Mouse (Mus musculus): Measurements from ENCODE around the gene Amot.

Gene Amot

GRCm38 (mm10) chrX:145504717-145505415 is at the start of gene Amot:
Gene Amot, minus strand, starts transcription at chrX:145505181.
- DNase-seq (ENCODE audit: low spot score), result peak; percentile 18

GRCm38 (mm10) chrX:145545060-145545459 is 40.1 kb upstream of the Amot start:
- no peak for DNase-seq (ENCODE audit: low spot score)

DNA sequence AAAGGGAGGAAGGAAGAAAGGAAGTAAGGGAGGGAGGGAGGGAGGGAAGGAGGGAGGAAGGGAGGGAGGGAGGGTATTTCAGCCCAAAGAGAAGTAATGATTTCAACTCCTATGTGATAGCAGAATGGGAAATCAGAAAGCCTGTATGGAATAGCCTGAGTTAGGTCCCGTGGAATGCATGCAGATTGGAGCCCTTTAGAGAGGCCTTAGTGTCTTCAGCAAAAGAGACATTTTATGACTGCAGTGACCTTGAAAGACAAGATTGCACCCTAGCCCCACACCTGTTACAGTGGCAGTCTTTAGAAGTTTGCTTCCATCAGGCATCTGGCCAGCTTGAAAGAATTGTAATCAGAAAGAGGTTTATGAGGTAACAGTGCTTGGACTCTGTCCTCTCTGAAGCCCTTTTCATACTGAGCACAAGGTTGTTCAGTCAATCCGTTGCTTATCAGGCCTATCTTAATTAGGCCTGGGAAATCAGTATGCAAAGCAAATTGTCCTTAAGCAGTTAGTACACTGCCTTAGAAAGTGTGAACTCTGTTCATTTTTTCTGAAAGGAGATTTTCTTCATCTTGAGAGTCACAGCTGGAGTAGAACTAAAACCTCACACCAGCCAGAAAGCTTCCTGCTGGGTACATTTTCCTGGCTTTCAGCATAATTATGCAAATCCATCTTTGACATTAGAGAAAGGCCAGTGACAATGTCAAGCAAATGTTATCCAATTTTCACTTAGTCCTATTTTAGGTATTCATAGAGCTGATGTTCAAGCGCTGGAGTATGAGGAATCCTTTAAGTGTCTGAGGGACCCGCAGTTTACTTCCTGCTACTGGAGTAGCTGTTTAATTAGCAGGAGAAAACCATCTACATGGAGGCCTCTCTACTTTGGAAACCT is 38.9 kb upstream of the Amot start:
- DNase-seq (ENCODE audit: low spot score), result no peak

DNA sequence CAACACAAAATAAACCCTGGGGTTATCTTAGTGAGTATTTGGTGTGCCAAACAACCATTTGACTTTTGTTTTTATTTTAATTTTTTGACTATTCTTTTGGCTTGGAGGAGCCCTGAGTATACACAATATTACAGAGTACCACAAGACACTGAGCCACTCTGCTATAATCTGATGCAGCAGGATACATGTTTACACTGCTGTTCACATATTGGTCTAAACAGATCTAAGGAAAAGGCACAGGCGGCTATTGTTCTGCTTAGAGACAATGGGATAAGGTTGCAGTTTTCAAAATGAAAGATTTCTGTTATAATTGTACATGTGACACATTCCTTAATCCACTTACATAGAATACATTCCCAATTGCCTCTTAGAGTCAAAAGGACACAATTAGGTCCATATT is 36.1 kb upstream of the Amot start:
- DNase-seq (ENCODE audit: low spot score), result no peak

DNA sequence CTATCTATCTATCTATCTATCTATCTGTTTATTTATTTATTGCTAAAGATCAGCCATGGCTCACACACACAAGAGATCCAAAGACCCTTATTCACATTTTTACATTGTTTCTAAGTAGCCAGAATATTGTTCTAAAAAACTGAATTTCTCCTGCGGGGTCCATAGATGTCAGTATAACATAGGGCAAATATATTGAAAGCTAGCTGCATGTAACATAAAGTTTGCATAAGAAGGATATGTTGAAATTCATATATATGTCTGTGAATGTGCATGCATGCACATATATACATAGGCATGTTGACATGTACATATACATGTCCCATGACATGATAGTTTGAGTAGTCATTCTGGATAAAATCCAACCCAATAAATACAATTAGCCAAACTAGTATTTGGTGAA is 35.3 kb upstream of the Amot start:
- DNase-seq (ENCODE audit: low spot score), result no peak

DNA sequence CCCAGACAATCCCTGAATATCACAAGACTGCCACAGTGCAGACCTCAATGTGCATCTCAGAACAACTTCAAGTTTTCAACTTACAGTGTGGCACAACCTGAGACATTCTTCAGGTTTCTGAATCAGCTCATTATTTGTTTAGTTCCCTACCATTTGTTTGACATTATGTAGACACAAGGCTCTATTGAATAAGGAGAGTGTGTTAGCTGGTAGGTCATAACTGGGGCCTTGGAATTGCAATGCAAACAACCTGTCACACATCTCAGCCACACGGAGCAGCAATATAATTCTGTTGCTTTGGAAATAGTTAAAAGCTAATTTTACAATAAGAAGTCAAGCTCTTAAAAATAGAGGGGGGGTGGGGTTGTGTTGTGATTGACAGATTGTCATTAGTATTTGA is 24.6 kb upstream of the Amot start:
- DNase-seq (ENCODE audit: low spot score), result no peak

DNA sequence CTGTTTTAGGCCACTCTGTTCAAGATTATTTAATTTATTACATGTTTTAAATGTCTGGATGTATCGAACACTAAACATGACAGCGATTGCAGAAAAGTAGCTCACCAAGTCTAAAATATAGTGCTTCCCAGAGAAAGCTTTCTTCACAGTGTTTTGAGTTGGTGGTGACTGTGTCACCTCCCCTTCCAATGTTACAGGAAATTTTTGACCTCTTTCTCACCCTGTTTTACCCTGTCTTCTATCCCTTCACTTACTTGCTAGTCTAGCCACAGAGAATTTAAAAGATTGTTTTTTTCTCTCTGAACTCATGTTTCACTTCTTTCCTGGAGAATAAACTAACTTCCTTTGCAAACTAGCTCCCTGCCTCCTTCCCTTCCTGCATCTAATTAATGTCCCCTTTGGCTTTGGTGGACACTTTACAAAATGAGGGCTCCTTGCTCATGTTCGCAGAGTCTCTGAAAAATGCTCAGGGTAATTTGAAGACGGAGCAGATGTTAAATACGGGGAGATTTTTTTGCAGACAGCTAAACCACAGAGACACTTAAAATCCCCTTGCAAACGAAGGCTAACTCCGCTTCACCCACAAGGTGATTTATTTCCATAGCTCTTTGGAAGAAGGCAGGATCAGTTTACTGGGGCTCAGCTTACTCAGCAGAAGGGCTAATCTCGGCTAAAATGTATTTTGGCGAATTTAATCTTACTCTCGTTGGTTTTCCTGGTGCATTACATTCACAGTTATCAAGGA is 11.5 kb upstream of the Amot start:
- no peak for DNase-seq (ENCODE audit: low spot score)

GRCm38 (mm10) chrX:145515498-145516158 is 10.6 kb upstream of the Amot start:
- DNase-seq (ENCODE audit: low spot score), result no peak

DNA sequence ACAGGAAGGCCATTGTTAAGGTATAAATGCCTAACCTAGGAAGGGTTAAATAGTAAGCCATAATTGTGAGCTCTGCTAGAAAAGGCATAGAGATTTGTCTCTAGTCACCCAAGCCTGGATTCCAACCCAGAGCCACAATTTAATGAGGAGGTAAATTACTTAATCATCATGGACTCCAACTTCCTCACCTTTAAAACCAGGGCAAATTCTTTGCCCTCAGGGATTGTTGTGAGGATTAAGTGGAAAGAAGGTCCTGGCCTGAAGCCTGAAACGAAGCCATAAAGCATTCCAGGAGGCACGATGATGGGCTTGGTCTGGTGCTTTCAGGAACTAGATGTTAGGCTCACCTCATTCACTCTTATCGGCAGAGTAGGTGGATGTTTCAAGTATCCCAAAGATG is 5.7 kb upstream of the Amot start:
- DNase-seq (ENCODE audit: low spot score), result no peak

- DNase-seq (ENCODE audit: low spot score), result no peak
These were observed 648 bp upstream of the Amot start for GRCm38 (mm10) chrX:145505457-145506201.

DNA sequence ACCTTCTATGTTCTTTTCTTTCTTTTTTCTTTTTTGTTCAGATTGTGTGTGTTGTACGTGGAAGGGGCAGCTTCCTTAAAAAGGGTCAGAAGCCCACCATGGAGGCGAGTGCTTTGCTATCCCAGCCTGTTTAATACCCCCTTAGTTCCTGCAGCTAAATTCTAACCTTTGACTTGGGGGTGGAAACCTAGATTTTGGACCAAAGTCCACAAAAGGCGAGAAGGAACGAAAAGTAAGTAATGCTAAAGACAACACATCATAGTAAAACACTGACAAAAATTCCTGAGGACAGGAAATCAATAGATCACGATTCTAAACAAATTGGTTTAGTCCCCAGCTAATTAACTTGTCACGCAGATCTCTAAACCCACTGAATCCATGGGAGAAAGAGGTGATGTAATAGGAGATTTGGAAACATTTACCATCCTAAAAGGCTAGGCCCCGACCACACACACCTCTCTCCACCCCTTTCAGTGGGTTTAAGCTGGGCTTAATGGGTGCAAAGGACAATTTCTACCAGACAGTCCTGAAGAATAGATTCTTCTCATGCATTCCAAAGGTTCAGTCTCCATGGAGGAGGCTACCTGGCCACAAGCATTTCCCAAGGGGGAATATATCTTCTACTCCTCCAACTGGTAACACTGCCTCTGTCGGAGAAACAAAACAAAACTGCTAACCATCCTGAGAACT is 3.2 kb downstream of the Amot start:
- DNase-seq (ENCODE audit: low spot score), result no peak

- DNase-seq (ENCODE audit: low spot score), result no peak
These were observed 5.9 kb downstream of the Amot start for GRCm38 (mm10) chrX:145499101-145499500.

- DNase-seq (ENCODE audit: low spot score), result no peak
These were observed 6.3 kb downstream of the Amot start for GRCm38 (mm10) chrX:145498691-145499090.

DNA sequence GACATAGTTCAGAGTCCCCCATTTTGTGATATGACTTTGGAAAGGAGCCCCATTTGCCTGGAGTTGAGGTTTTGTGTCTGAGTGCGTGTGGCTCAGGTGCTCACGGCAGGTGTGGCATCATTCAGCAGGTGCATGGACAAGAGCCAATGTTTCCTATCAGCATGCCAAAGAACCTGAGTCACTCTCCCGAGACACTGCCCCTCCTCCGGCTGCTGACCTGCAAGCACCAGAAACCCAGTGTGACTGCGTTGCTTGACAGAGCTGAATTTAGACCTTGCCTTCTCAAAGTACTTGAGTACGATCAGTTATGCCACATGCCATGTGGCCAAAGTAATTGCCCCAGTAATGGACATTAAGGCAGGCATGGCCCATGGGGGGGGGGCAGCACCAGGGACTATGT is 7.5 kb downstream of the Amot start:
- DNase-seq (ENCODE audit: low spot score), result no peak

DNA sequence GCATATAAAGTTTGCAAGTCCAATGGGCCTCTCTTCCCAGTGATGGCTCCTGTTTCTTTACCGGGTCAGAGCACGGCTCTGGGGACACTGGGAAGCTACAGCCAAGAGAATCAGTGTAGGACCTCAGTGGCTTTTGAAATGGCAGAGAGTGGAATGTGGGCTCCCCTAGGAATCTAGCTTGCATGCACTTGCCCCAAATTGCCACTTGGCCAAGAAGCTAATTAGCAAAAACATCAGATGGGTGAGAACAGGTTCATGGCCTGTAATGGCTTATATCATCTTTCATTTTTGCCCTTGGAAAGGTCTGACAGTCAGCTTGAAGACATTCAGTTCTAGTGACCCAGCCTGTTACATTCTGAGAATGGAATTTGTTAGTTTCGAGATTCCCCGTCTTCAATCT is 9.6 kb downstream of the Amot start:
- DNase-seq (ENCODE audit: low spot score), result no peak

DNA sequence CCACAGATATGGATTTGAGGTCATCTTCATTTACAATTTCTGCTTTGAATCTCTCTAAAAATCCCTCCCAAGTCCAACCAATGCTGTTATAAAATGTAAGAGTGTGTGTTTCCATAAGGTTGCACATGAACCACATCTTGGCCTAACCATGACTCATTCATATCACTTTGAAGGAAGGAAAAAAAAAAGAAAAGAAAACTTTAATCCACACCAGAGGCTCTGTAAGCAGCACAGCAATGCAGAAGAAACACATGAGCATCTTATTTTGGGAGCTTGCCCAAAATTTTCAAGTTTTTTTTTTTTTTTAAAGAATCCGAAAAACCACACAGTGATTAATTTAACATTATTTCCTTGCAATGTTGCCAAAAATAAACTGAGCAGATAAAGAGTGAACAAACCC is 14.2 kb downstream of the Amot start:
- no peak for DNase-seq (ENCODE audit: low spot score)

- DNase-seq (ENCODE audit: low spot score), result no peak
These were observed 14.6 kb downstream of the Amot start for GRCm38 (mm10) chrX:145490417-145490816.

DNA sequence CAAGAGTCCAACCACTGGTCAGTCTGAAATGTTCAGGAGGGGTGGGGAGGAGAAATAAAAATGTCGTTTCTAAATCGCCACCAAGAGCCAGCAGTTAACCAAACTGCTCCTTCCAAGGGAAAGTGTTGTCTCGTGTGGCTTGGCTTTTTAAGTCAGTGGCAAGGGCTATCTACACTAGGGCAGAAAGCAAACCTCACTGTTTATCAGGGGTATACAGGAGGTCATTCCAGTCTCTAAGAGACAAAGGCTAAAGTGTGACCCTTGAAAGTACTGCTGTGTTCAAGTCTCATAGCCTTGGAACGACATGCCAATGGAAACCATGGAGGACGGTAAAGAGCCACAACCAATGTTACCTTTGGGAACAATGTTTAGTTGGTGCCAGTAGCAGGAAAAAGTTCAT is 15.0 kb downstream of the Amot start:
- DNase-seq (ENCODE audit: low spot score), result no peak

DNA sequence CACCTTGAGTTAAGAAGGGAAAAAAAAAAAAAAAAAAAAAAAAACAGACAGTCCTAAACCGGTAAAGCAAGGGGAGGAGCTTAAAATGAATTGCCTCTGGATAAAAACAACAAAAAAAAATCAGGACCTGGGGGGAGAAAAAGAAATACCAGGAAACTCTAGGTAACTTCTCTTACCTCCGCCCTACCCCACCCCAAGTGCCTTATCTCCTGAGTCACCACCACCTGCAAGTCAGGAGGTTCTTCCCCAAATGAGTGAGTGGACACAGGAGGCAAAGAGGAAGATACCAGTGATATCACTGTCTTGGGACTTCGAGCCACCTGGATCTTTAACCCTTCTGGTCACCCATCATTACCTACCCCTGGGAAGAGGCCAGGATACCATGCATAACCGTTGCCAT is 19.5 kb downstream of the Amot start:
- DNase-seq (ENCODE audit: low spot score), result no peak

- DNase-seq (ENCODE audit: low spot score), result no peak
These were observed 21.4 kb downstream of the Amot start for GRCm38 (mm10) chrX:145483486-145484055.

DNA sequence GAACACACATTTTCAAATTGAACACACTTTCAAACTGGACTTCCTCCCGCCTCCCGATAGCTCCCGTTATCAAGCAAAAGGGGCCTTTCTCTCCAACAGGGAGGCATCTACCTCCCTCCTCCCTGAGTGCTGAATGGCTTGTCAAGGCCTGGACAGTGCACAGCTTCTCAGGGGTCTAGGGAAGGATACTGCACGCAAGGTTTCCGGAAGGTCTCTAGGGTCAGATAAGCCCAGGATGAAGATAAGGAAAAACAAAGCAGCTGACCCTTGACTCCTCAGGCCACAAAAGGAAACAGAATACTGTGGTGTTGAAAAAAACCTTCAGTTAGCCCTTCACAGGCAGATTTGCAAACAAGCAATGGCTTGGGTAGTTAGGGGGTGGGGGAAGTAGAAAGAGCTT is 22.6 kb downstream of the Amot start:
- no peak for DNase-seq (ENCODE audit: low spot score)
